Mouse (Mus musculus): ENCODE data around the gene Stard8. TPM values are rescaled to one million over a fixed set of nuclear protein-coding genes. Genes with fewer than 3 reads are reported as not detected.
"Not testable (repeated sequence)": the region's sequence is repeated elsewhere in the genome, so short reads cannot be mapped to it uniquely, and the experiment has no call there.

The Stard8 gene
- polyA plus RNA-seq, 1 experiment from 2014 or later: 4.0 TPM

DNA sequence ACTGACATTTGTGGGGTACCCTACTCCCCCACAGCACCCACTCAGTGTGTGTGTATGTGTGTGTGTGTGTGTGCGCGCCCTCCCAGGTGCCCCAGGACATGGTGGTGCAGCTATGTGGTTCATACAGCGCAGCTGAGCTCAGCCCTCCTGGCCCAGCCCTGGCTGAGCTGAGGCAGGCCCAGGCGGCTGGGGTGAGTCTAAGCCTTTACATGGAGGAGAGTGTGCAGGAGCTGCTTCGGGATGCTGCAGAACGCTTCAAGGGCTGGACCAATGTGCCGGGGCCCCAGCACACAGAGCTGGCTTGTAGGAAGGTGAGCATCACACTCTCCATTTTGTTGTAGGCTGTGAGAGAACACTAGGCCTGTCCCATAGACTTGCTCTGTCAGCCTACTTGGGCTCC lies 68.1 kb downstream of the Stard8 start:
- ATAC-seq (ENCODE audit: low read depth): no peak

DNA sequence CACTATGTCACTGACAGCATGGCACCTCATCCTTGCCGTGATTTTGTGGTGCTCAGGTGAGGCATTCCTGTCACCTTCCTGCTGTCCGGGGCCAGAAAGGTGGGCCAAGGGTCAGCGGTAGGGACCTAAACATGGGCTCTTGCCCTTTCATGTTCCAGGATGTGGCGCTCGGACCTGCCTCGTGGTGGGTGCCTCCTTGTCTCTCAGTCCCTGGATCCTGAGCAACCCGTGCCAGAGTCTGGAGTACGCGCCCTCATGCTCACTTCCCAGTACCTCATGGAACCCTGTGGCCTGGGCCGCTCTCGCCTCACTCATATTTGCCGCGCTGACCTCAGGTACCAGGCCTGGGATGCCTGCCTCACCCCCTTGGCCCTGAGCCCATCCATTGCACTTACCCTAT lies 69.5 kb downstream of the Stard8 start:
- H3K4me3 ChIP-seq (ENCODE audit: low read depth, low read length): no peak overlapping the region
- no peak overlapping the region for H3K9ac ChIP-seq (ENCODE audit: low read depth, low read length)
- ATAC-seq (ENCODE audit: low read depth): no peak
- no peaks in the 10 kb centered on the region for H3K36me3 ChIP-seq (ENCODE audit: control insufficient read depth, insufficient read depth)
- no peaks in the 10 kb centered on the region for H3K4me1 ChIP-seq (ENCODE audit: control insufficient read depth, low read depth, low read length)
- H3K9me3 ChIP-seq (replicated peaks; ENCODE audit: control insufficient read depth, low read length): no peaks in the 10 kb centered on the region
- no peak overlapping the region for H3K27ac ChIP-seq (ENCODE audit: low read length)
- WGBS (ENCODE audit: insufficient replicate concordance): 83% methylated on average over 13 of the region's 13 CpGs
- no peak overlapping the region for H3K4me2 ChIP-seq (ENCODE audit: low read depth, low read length)
- H3K27me3 ChIP-seq (ENCODE audit: control insufficient read depth, insufficient read depth, low read depth, low read length): no peaks in the 10 kb centered on the region

More for the DNA sequence above, 68.1 kb downstream of the Stard8 start:
- H3K9ac ChIP-seq (ENCODE audit: low read depth, low read length): no peak overlapping the region
- H3K4me2 ChIP-seq (ENCODE audit: low read depth, low read length): no peak overlapping the region
- no peaks in the 10 kb centered on the region for H3K36me3 ChIP-seq (ENCODE audit: control insufficient read depth, insufficient read depth)
- no peak overlapping the region for H3K27ac ChIP-seq (ENCODE audit: low read length)
- 85% methylated on average over 7 of the region's 7 CpGs for WGBS (ENCODE audit: insufficient replicate concordance)
- H3K9me3 ChIP-seq (replicated peaks; ENCODE audit: control insufficient read depth, low read length): no peaks in the 10 kb centered on the region
- no peak overlapping the region for H3K4me3 ChIP-seq (ENCODE audit: low read depth, low read length)
- no peaks in the 10 kb centered on the region for H3K4me1 ChIP-seq (ENCODE audit: control insufficient read depth, low read depth, low read length)
- H3K27me3 ChIP-seq (ENCODE audit: control insufficient read depth, insufficient read depth, low read depth, low read length): no peaks in the 10 kb centered on the region

DNA sequence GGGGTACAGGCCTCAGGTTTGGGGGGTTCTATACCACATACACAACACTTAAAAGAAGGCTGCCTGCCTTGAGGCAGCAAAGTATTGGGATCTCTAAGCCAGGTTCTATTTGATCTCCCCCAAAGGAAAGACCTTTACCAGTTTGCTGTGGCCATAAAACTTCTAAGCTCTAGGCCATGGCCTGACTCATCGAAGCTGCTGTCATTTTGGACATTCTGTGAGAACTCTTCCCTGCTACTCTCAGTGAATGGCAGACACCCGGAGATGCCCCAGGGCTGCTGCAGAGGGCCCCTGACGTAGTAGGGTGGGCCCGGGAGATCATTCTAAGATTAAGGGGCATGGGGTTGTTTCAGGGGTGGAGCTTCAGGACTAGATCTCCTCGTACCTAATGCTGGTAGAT lies 72.1 kb downstream of the Stard8 start:
- no peaks in the 10 kb centered on the region for H3K36me3 ChIP-seq (ENCODE audit: control insufficient read depth, insufficient read depth)
- H3K4me2 ChIP-seq (ENCODE audit: low read depth, low read length): no peak overlapping the region
- H3K27ac ChIP-seq (ENCODE audit: low read length): no peak overlapping the region
- no peak overlapping the region for H3K4me3 ChIP-seq (ENCODE audit: low read depth, low read length)
- no peaks in the 10 kb centered on the region for H3K27me3 ChIP-seq (ENCODE audit: control insufficient read depth, insufficient read depth, low read depth, low read length)
- WGBS (ENCODE audit: insufficient replicate concordance): 59% methylated on average over 5 of the region's 5 CpGs
- no peaks in the 10 kb centered on the region for H3K9me3 ChIP-seq (replicated peaks; ENCODE audit: control insufficient read depth, low read length)
- no peak for ATAC-seq (ENCODE audit: low read depth)
- no peaks in the 10 kb centered on the region for H3K4me1 ChIP-seq (ENCODE audit: control insufficient read depth, low read depth, low read length)
- no peak overlapping the region for H3K9ac ChIP-seq (ENCODE audit: low read depth, low read length)

DNA sequence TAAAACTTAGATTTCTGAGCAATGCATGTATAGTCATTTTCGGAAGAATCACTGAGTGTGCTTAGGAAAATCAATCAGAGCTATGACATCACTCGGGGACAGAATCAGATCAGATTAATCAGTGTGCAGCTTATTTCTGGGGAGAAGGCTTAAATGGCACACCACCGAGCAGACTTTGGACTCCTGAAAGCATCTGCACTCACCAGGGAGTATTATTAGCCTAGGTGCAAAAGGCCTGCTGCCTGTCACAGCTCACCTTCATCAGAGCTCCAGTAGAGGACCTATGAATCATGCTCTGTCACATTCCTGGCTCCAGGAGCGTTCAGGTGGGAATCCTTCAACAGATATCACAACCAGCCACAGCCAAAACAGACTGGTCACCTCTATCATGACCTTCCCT lies 73.4 kb downstream of the Stard8 start:
- WGBS (ENCODE audit: insufficient replicate concordance): 48% methylated on average over 4 of the region's 4 CpGs
- H3K4me2 ChIP-seq (ENCODE audit: low read depth, low read length): no peak overlapping the region
- H3K36me3 ChIP-seq (ENCODE audit: control insufficient read depth, insufficient read depth): no peaks in the 10 kb centered on the region
- H3K27me3 ChIP-seq (ENCODE audit: control insufficient read depth, insufficient read depth, low read depth, low read length): no peaks in the 10 kb centered on the region
- no peak for ATAC-seq (ENCODE audit: low read depth)
- no peak overlapping the region for H3K9ac ChIP-seq (ENCODE audit: low read depth, low read length)
- no peak overlapping the region for H3K27ac ChIP-seq (ENCODE audit: low read length)
- no peaks in the 10 kb centered on the region for H3K4me1 ChIP-seq (ENCODE audit: control insufficient read depth, low read depth, low read length)
- H3K4me3 ChIP-seq (ENCODE audit: low read depth, low read length): no peak overlapping the region
- H3K9me3 ChIP-seq (replicated peaks; ENCODE audit: control insufficient read depth, low read length): no peaks in the 10 kb centered on the region

DNA sequence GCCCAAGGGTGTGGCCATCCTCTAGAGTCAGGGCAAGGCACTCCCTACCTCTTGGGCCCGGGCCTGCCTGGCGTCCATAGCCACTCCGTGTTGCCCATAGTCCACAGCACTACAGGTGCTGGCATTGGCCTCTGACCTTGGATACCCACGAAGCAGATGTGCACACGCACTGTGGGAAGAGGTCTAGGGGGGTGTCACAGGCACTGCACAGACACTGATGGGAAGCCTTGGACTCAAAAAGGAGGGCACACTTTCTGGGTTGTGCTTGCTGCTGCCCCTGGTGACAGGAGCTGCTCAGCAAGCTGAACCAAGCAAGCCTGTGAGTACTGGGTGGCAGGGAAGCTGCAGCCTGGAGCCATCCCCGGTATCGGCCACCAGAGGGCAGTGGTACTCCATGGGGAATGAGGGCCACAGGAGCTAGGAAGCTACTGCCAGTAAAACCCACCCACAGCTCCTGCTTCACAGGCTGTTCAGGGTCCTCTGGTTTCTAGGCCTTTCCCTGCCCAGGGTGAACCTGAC lies 75.4 kb downstream of the Stard8 start:
- H3K4me2 ChIP-seq (ENCODE audit: low read depth, low read length); H3K4me3 ChIP-seq (ENCODE audit: low read depth, low read length); H3K9ac ChIP-seq (ENCODE audit: low read depth, low read length); H3K9me3 ChIP-seq (replicated peaks; ENCODE audit: control insufficient read depth, low read length); H3K4me1 ChIP-seq (ENCODE audit: control insufficient read depth, low read depth, low read length); H3K27ac ChIP-seq (ENCODE audit: low read length); H3K27me3 ChIP-seq (ENCODE audit: control insufficient read depth, insufficient read depth, low read depth, low read length); ATAC-seq (ENCODE audit: low read depth); H3K36me3 ChIP-seq (ENCODE audit: control insufficient read depth, insufficient read depth): not testable (repeated sequence)
- WGBS (ENCODE audit: insufficient replicate concordance): 53% methylated on average over 3 of the region's 7 CpGs

DNA sequence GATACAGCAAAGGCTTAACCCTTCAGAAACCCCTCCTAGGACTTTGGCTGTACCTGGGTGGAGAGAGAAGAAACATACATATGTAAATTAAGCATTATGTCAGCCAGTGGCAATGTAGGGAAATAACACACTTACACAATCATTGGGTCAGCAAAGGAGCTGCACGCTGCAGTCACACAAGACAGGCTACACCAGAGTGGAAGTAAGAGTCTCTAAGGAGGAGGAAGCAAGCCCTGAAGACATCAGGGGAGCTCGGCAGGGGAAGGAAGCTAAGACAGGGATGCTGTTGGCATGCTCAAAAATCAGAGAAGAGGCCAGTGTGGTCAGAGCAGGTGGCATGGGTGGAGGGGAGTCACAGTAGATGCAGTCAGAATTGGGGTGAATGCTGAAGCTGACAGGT lies 89.7 kb downstream of the Stard8 start:
- H3K27me3 ChIP-seq (ENCODE audit: control insufficient read depth, insufficient read depth, low read depth, low read length): peaks cover 2% of the 10 kb centered on the region; the same call in 1 of the 2 replicates
- no peak overlapping the region for H3K27ac ChIP-seq (ENCODE audit: low read length)
- no peaks in the 10 kb centered on the region for H3K36me3 ChIP-seq (ENCODE audit: control insufficient read depth, insufficient read depth)
- H3K4me1 ChIP-seq (ENCODE audit: control insufficient read depth, low read depth, low read length): no peaks in the 10 kb centered on the region
- ATAC-seq (ENCODE audit: low read depth): no peak
- no peak overlapping the region for H3K9ac ChIP-seq (ENCODE audit: low read depth, low read length)
- 33% methylated on average over 2 of the region's 2 CpGs for WGBS (ENCODE audit: insufficient replicate concordance)
- no peaks in the 10 kb centered on the region for H3K9me3 ChIP-seq (replicated peaks; ENCODE audit: control insufficient read depth, low read length)
- no peak overlapping the region for H3K4me2 ChIP-seq (ENCODE audit: low read depth, low read length)
- no peak overlapping the region for H3K4me3 ChIP-seq (ENCODE audit: low read depth, low read length)

DNA sequence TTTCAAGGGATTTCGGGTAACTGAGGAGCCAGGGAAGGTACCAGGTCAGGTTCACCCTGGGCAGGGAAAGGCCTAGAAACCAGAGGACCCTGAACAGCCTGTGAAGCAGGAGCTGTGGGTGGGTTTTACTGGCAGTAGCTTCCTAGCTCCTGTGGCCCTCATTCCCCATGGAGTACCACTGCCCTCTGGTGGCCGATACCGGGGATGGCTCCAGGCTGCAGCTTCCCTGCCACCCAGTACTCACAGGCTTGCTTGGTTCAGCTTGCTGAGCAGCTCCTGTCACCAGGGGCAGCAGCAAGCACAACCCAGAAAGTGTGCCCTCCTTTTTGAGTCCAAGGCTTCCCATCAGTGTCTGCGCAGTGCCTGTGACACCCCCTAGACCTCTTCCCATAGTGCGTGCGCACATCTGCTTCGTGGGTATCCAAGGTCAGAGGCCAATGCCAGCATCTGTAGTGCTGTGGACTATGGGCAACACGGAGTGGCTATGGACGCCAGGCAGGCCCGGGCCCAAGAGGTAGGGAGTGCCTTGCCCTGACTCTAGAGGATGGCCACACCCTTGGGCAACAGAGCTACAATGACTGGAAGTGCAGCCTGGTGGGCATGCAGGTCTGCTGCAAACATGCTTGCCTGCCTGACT lies 108.2 kb downstream of the Stard8 start:
- 60% methylated on average over 7 of the region's 10 CpGs for WGBS (ENCODE audit: insufficient replicate concordance)
- H3K4me1 ChIP-seq (ENCODE audit: control insufficient read depth, low read depth, low read length); H3K9ac ChIP-seq (ENCODE audit: low read depth, low read length); H3K9me3 ChIP-seq (replicated peaks; ENCODE audit: control insufficient read depth, low read length); H3K4me3 ChIP-seq (ENCODE audit: low read depth, low read length); H3K4me2 ChIP-seq (ENCODE audit: low read depth, low read length); H3K27ac ChIP-seq (ENCODE audit: low read length); ATAC-seq (ENCODE audit: low read depth); H3K36me3 ChIP-seq (ENCODE audit: control insufficient read depth, insufficient read depth); H3K27me3 ChIP-seq (ENCODE audit: control insufficient read depth, insufficient read depth, low read depth, low read length): not testable (repeated sequence)

DNA sequence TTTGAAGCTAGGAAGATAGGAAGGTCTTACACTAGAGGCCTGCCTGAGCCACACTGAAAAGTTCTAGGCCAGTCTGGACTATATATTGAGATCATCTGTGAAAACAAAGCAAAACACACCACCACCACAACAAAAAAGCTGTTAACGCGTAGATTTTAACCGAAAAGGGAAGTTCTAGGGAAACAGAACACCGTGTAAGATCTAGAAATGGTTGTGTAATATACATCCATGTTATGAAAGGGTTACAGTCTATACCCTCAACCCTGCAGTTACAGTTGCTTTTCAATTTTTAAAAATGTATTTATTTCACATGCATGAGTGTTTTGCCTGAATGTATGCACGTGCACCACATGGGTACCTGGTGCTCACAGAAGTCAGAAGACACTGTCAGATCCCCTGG lies 116.5 kb downstream of the Stard8 start:
- Histone ChIP-seq H3K9me3 (replicated peaks; ENCODE audit: control insufficient read depth, low read length) (no peaks in the 10 kb centered on the region), H3K27me3 (ENCODE audit: control insufficient read depth, insufficient read depth, low read depth, low read length) (no peaks in the 10 kb centered on the region; the same call in 1 of the 2 replicates), H3K27ac (ENCODE audit: low read length) (no peak overlapping the region), H3K4me3 (ENCODE audit: low read depth, low read length) (no peak overlapping the region), H3K4me1 (ENCODE audit: control insufficient read depth, low read depth, low read length) (no peaks in the 10 kb centered on the region), H3K9ac (ENCODE audit: low read depth, low read length) (no peak overlapping the region), H3K36me3 (ENCODE audit: control insufficient read depth, insufficient read depth) (no peaks in the 10 kb centered on the region), H3K4me2 (ENCODE audit: low read depth, low read length) (no peak overlapping the region)
- WGBS (ENCODE audit: insufficient replicate concordance): 52% methylated on average over 5 of the region's 5 CpGs
- ATAC-seq (ENCODE audit: low read depth): no peak
